Mouse (Mus musculus) ovary, postnatal 36 days (tissue): ENCODE results near the gene Tmem145.

Experiments used
- DNase-seq: peaks from one replicate; pipeline ENCODE4 v3.0.0; 2022; ENCODE audit warnings: low spot score, mixed read lengths

The Tmem145 gene

DNA sequence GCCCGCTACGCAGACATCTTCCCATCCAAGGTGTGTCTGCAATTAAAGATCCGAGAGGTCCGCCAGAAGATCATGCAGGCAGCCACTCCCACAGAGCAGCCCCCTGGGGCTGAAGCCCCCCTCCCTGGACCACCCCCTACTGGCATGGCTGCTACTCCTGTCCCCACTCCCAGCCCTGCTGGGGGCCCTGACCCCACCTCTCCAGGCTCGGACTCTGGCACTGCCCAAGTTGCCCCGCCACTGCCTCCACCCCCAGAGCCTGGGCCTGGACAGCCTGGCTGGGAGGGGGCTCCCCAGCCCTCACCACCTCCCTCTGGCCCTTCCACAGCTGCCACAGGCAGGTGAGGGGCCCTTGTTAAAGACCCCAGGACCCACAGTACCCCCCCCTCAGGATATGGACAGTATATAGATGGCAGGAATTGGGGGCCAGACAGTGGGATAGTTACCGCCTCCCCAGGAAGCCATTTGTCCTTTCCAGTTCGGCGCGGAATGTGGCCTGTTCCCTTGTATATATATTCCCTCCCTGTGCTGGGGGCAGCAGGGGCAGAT lies 12.6 kb upstream of the Tmem145 start:
- DNase-seq: no peak

DNA sequence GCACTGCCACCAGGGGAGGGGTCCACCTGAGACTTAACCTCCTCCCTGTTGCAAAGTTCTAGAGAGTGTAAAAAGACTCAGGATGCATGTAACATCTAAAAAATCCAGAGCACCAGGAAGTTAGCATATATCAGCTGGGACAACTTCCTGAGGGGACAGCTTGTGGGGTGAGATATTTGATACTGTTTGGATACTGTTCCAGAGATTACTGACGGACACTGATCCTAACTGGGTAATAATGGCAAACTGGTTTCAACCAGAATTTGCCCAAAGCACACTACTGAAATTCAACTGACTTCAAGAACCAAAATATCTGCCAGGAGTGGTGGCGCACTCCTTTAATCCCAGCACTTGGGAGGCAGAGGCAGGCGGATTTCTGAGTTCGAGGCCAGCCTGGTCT lies 11.4 kb upstream of the Tmem145 start:
- DNase-seq: no peak

DNA sequence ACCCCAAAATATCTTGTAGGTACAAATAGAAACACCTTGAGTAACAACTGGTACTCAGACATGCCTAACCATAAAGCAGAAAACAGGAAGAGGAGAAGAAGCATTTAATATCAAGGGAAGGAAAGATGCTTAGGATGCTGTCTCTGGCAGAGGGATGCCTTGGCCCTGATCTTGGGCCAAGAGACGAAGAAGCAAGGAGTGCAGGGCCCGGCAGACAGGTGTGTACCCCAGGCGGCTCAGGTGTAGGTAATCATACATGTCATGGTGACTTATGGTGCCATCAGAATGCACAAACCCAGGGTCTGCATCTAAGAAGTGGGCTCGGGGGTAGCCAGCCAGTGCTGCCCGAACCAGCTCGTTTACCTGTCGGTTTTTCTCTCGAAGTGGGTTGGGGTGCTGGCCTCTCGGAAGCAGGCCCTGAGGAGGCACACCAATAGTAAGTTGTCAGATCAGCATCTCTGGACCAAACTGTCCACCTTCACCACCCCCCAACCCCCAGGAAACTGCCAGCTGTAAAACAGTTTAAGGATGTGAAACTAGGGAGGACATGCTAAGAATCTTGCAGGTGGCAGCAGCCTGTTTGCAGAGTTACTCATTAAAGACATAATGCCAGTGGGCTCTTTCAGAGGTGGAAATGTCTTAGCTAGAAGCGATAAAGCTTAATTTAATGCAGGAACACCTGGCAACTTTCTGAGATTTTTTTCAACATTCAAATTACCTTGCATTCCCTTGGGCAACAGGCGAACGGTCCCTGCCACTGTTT lies 10.8 kb upstream of the Tmem145 start:
- DNase-seq: no peak

DNA sequence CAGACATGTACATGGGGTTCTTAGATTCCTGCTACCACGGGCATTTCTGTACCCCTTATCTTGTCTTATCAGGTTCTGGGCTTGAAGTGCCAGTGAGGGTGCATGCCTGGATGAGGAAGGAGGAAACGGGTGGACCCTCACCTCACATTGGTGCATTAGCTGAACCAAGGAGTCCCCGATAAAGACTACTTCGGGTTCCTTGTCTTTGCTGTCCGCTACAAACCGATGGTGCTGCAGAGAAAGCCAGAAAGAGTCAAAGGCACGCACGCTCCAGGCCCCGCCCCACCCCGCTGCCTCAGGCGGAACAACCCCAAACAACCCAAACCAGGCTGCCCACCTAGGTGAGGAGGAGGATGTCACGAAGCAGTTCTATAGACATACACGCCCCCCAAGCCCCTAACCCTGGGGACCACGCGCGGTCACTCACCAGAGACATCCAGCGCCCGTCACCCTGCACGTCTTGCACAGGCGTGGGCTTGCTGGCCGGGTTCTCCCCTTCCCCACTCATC lies 8.9 kb upstream of the Tmem145 start:
- peak; percentile 47 for DNase-seq

DNA sequence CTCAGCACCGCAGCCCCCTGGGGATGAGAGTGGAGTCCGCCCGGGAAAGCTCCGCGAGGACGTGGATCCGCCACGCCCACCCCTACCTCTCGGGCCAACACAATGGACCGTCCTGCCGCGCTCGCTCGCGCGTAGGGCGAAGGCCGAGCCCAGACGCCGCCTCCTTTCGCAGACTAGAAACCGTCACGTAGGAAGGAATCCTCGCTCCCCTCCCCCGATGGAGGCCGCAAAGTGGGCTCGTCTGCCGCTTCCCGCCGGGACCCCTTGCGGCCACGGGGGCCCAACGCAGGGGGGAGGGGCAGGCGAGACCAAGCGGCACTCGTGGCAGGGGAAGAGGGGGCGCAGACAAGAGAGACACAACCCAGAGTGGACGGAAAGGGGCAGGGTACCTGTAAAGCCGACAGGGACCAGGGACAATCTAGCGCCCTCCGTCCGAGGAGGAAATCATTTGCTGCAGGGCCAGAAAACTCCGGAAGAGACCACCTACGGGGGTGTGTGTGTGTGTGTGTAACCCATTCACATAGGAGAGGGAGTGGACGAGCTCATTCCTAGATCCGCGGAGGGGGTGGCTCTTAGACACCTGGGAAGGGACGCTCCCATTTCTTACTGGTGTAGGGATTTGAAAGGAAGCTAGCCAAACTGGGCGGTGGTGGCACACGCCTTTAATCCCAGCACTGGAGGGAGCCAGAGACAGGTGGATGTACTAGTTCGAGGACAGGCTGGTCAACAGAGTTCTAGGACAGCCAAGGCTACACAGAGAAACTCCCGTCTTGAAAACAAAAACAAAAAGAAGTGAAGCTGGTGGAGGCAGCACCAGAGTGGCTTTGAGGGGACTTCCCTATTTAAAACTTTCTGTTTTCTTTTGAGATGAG lies 8.2 kb upstream of the Tmem145 start, which contains the start of gene Pafah1b3:
Pafah1b3 (minus strand) TSS at position 533 of the 872 bp plus-strand sequence.
- DNase-seq: peak; percentile 77

DNA sequence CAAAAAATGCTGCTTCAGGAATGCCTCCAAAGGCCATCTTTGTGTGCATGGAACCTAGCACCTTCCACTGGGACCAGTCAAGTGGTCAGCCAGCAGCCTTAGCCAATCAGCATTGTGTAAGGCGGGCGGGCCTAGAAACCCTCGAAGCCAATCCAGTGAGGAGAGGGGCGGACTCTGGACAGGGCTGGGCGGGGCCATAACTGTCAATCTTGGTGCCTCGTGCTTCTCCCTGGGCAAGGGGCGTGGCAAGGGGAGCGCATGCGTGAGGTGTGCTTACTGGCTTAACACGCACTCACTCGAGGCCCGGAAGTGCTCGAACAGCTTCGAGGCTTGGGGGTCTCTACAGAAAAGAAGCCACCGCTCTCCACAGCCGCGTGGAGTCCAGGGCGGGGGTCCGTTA lies 4.8 kb upstream of the Tmem145 start, which contains the start of gene Prr19:
Prr19 (plus strand) TSS at position 349 of the 400 bp plus-strand sequence.
- no peak for DNase-seq

DNA sequence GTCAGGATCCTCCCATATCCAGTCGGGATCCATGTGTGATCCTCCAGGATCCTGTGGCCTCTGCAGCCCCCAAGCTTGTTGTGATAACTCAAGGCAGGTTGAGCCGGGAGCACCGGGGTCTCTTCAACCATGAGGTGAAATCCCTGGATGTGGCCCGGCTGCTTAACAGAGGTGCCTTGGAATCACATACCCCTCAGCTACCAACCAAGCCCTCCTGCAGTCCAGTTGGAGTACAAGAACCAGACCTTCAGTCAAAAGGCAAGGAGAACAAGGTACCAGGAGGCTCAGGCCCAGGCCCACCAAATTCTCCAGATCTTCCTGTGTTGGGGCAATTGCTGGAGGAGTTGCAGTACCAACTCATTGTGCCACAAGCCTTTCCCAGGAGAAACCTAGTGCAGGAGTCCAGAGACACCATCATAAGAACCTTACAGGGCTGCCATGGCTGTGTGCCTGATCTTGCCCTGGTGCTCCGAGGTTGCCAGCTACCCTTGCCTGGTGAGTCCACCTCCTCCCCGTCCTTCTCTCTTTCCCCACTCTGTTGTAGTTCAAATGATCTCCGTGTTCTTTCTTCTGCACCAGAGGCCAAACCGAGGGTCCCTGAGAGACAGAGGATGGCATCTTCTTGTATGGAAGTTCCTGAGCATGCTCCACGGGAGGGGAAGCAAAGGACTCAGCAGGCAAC lies 2.8 kb upstream of the Tmem145 start:
- DNase-seq: no peak

DNA sequence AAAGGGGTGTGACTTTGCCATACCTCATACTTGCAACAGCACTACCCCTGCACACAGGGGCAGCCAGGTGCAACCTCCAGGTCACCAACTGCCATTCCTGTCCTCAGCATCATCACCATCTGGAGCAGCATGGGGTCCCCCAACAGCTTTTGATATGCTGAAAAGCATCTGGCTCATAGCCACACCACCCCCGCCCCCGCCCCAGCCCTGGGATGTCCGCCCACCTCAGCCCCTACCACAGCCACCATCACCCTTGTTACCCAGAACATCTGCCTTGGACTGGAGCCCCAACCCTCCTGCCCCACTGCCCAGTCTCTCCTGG lies 2.3 kb upstream of the Tmem145 start:
- no peak for DNase-seq

DNA sequence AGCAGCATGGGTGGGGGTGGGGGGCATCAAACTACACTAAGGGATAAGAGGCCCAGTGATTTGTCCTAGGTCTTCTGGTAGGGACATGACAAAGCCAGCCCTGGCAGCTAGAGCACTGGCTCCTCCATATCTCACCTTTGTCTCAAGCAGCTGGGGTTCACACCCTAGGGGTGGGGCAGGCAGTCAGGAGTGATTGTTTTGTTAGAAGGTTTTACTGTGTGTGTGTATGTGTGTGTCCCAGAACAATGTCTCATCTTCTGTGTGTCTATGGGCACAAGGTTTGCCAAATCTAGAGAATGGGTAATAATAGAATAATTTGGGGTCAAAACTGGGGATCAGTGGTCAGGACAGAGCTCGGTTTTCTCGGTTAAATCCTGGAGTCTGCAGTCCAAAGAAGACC lies 425 bp upstream of the Tmem145 start:
- no peak for DNase-seq

DNA sequence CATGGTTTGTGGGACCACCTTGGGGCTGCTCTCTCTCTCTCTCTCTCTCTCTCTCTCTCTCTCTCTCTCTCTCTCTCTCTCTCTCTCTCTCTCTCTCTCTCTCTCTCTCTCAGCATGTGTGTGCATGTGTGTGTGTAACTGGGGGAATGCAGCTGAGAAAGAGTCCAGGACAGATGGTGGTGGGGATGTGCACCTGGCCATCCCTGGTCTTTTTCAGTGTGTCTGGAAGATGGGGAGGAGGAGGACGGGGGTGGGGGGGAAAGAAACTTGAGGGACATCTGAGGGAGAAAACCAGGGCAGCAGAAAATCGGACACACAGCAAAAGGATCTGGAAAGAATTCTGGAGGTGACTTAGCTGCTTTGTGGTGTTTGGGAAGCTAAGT lies 699 bp downstream of the Tmem145 start:
- no peak for DNase-seq

DNA sequence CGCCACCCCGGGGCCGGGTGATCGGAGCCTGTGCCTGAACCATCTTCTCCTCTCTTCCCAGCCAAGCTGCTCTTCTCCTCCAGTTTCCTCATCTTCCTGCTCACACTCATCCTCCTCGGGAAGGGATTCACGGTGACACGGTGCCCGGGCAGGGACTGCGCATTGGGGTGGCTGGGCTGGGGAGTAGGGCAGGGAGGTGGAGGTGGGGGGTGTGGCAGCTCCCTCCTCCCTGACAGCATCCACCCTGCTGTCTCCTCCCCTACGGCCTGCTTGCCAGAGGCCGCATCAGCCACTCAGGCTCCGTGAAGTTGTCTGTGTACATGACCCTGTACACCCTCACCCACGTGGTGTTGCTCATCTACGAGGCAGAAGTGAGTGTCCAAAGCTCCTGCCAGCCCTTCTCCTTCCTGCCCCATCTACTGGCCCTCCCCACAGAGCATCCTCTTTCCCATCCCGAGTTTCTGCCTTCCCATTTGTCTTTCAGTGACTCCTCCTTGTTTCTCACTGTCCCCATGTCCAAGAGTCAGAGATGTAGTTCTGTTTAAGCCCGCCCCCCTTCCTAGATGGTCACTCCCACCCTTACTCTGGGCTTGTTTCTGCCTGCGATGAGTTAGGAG lies 2.9 kb downstream of the Tmem145 start:
- no peak for DNase-seq

DNA sequence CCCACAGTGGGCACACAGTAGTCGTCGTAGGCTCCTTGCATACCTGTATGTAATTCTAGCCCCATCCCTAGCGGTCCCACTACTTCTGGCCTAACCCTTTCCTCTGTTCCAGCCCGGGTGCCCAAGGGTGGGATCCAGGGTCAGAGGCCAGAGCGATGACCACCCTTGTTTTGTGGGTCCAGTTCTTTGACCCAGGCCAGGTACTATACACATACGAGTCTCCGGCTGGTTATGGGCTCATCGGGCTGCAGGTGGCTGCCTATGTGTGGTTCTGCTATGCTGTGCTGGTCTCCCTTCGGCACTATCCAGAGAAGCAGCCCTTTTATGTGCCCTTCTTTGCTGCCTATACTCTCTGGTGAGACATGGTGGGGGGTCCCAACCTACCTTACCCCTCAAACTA lies 3.5 kb downstream of the Tmem145 start:
- DNase-seq: no peak

DNA sequence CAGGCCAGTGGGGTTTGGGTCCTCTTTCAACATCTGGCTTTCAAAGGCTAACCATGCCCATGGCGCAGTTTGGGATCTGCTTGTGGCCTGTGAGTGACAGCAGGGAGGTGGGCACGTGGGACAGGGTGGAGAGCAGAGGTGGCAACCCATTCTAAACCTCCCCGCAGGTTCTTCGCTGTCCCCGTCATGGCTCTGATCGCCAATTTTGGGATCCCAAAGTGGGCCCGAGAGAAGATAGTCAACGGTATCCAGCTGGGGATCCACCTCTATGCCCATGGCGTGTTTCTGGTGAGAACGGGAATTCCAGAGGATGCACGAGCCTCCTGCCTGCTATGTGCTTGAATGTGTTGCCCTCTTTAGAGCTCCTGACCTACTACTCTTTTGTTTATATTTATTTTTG lies 5.3 kb downstream of the Tmem145 start:
- no peak for DNase-seq

DNA sequence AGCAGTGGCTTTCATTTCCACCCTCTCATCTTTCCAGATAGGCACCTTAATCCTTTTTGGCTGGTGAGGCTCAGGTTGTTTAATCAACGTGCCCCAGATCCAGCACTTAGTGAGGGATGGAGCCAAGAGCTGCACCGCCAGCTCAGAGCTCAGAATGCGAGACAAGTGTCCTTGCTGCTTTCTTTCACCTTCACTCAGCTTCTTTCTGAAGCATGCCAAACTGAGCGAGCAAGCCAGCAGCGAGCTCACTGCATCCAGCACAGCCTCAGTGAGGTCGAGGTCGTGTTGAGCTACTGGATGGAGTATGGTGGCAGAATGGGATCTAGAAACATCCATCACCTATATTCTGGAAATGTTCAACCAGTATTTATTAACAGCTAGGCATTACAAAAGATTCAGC lies 7.4 kb downstream of the Tmem145 start:
- DNase-seq: no peak

DNA sequence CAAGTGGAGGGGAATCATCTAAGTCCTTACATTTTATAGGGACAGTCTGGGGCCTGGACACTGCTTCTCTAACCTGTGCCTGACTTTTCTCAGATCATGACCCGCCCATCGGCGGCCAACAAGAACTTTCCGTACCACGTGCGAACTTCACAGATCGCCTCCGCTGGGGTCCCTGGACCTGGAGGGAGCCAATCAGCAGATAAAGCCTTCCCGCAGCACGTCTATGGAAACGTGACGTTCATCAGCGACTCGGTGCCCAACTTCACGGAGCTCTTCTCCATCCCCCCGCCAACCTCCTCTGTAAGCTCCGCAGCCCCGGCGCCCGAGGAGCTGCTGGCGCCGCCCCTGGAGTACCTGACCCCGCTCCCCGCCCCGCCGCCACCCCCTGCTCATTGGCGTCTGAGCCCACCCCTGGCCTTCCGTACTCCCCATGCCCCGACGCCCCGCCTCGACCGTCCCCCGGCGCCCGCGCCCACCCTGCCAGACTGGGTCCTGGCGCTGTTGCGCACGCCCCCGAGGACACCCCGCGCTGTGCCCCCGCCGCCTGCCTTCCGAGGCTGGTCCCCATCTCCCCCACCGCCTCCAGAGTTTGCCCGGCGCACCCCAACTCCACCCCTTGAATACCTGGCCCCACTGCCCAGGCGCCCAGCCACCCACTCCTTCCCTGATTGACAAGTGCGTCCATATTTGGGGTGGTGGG lies 8.8 kb downstream of the Tmem145 start:
- no peak for DNase-seq

DNA sequence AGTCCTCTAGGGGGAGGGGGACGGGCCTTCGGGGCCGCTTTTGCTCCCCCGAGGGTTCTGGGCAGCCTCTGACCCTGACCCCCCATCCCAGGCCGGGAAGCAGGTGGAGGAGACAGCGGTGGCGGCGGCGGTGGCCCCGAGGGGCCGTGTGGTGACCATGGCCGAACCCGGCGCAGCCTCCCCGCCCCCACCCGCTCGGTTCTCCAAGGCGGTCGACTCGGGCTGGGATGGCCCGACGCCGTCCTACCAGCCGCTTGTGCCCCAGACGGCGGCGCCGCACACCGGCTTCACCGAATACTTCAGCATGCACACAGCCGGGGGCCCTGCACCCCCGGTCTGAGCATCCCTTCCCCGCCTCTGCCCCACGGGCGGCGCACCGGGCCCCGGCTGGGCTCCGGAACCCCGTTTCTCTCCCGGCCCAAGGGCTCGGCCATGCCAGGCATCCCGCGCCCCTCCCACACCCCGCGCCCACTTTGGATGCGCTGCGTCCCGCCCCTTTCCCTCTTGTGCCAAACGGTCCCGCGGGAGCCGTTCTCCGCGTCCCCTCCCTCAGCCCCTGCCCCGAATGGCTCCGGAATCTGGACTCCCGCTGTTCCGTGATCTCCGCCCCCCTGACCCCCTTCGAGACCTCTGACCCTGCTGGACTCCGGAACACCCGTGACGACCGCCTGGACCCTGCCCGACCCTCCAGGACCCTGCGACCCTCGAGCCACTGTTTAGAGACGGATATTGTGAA lies 9.6 kb downstream of the Tmem145 start:
- DNase-seq: peak; percentile 44

DNA sequence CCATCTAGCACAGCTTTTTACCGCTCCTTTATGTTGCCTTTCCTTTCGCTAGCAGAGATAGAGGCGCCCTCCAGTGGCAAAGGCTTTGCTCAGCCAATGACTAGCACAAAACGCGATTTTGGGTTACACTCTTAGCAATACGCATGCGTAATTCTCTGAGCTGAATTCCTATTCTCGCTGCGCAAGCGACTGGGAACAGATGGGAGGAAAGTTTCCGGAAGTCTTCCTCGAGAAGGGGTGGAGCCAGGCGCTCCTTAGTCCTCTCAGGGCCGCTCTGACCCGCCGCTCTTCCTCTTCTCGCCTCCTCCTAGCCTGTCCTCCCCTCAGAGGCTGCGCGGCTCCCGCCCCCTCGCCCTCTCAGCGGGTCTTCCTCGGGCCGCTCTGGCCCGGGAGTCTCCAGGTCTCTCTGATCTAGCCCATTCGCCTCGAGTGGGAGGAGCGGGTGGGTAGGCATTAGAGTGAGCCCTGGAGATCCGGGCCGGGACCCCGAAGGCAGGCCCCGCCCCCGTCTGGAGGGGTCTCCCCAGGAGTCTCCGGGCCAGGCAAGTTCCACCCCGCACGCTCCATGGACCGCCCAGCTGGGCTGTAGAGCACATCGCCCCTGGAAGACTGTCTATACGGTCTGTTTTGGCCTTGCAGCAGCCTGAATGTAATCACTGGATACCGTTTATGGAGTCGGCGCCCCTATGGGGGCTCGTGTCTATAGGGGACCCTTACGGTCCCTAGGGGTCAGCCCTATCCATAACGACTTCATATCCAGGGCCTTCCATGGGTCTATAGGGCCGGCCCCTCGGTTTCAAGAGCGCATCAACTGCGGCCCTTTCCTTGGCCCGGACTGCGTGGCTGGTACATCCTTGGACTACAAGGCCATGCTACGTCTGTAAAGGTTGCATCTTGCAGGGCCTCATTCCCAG lies 10.9 kb downstream of the Tmem145 start, which contains the start of gene Megf8:
Megf8 (plus strand) TSS at position 633 of the 914 bp plus-strand sequence.
- peak; percentile 92 for DNase-seq

DNA sequence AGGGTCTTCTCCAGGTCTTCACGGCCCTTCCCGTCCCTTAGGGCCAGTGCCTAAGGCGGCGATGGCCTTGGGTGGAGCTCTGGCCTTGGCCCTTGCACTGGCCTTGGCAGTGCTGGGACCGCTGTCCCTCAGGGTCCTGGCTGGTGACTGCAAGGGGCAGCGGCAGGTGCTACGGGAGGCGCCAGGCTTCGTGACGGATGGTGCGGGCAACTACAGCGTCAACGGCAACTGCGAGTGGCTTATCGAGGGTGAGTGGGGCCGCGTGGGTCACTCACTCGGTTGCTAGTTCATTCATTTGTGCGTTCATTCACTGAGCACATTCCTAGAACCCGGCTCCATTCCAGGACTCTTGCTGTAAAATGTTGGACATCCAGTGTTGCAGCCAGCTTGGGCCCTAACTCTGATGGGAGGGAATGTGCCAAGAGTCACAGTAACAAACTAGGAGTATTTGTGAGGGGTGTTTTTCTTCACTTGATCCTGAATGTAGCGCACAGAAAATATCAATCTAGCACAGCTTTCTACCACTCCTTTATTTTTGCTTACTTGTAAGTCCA lies 11.6 kb downstream of the Tmem145 start:
- peak; percentile 40 for DNase-seq

DNA sequence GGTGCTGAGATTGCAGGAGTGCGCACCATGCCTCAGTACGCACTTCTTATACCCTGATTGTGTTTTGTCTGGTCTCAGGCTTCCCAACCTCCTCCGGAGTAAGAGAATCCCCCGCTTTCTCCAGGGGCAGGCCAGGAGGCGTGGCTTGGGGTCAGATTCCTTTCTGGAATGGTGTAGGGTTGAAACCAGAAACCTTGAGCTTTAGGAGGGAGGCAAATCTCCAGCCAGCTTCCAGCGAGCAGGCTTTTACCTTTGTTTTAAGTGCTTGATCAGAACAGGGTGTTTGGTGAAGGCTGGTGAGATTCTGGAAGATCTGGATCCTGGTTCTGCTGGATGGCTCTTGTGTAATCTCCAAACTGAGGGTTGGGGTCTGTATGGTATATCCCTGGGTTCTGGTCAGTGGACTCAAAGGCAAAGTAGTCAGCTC lies 16.2 kb downstream of the Tmem145 start:
- DNase-seq: peak; percentile 60
